Mouse (Mus musculus) heart, postnatal 25 days (tissue): Measurements from ENCODE around the gene Gorasp2. TPM values are rescaled to one million over a fixed set of nuclear protein-coding genes. Genes with fewer than 3 reads are reported as not detected.

ENCODE experiments used
- DNase-seq: peaks from one replicate; pipeline ENCODE4 v3.0.0; 2022; ENCODE audit warnings: low spot score
- intact Hi-C: fragments of 180-260 bp; cut with DNase I; formaldehyde crosslinking; loops from one replicate; pipeline ENCODE4 v1.15.1; 2025
- total RNA-seq, 2 experiments: library from RNA; stranded (reverse); gene quantifications; 2 replicates each; pipeline ENCODE4 v1.2.3; 2021

The Gorasp2 gene
- total RNA-seq, 2 experiments from 2014 or later = 60.8 to 61.5 TPM

- intact Hi-C loops = no loop called here
- DNase-seq = no peak
Observed at GRCm38 (mm10) chr2:70723610-70724243, 62.4 kb downstream of the Gorasp2 start.

GRCm38 (mm10) chr2:70727089-70727488 is 65.7 kb downstream of the Gorasp2 start:
- intact Hi-C loops = no loop called here
- DNase-seq = no peak

DNA sequence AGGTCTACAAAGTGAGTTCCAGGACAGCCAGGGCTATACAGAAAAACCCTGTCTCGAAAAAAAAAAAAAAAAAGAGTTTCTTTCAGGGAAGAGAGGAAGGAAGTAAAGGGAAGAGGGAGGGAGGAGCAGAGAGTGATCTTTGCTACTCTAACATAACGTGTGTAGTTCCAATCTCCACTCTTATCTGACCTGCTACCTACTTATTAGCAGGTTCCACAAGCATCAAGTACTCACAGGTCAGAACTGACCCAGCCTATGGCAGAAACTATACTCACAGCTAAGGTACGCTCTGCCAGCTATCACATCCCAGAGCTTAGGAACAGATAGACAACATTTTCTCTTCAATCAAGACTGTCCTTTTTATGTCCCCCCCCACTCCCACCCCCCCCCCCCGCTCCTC is 74.2 kb downstream of the Gorasp2 start:
- intact Hi-C loops = no loop called here
- DNase-seq = no peak

- DNase-seq = no peak
- intact Hi-C loops = no loop called here
Observed at GRCm38 (mm10) chr2:70736008-70736407, 74.6 kb downstream of the Gorasp2 start.

DNA sequence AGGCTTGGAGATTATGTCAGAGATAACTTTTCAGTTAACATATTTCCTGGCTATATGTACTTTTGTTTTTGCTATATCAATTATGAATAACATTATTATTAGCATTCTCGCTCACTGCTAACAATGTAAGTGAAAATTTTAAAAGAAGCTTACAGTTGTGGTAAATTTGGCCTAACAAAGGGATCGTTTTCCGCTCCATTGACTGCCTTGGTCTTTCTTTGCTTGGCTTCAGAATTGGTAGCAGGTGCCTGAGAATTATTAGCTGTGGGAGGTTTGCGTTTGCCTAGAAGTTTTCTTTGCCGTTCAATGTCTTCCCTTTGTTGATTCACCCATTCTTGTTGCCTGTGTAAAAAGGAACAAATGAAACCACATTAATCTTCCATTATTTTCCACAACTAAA is 80.5 kb downstream of the Gorasp2 start:
- DNase-seq = no peak
- intact Hi-C loops = no loop called here

DNA sequence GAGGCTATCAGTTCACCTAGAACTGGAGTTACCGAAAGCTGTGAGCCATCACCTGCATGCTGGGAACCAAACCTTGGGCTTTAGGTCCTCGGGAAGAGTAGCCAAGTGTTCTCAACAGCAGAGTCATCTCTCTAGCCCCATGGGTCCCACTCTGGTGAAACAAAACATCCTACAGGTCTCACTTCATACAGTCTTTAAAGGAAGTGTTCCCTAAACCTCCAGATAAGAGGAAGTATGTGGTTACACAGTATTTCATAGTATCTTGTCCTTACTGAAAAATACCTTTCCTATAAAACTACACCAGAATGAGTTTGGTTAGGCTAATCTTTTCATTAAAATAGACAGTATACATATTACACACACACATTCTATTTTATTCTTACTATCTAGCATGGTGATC is 81.2 kb downstream of the Gorasp2 start:
- DNase-seq = no peak
- intact Hi-C loops = no loop called here

DNA sequence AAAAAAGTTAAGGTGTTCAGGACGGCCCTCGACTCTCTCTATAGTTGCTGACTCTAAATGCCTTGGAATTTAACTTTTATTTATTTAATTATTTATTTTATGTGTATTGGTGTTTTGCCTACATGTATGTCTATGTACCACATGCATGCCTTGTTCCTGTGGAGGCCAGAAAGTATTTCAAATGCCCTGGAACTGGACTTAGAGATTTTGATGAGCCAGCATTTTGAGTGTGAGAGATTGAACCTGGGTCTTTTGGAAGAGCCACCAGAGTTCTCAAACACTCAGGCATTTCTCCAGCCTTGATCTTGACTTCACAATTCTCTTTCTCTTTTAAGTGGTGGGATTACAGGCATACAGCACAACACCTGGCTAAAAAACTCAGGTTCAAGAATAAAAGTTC is 90.3 kb downstream of the Gorasp2 start:
- DNase-seq = no peak
- intact Hi-C loops = no loop called here

- intact Hi-C loops = no loop called here
- DNase-seq = no peak
Observed at GRCm38 (mm10) chr2:70752149-70752548, 90.8 kb downstream of the Gorasp2 start.

Other genes starting within 250 kb of the Gorasp2 start
- gene Sp5, start 186.7 kb upstream of the Gorasp2 start, total RNA-seq = under 1 TPM in 1 of 2 experiments, not detected in 1; 0.17 TPM
- not detected for gene Erich2, start 152.8 kb upstream of the Gorasp2 start, total RNA-seq
- under 1 TPM; 0.13 to 0.36 TPM for gene Gad1, start 108.5 kb upstream of the Gorasp2 start, total RNA-seq
- gene Gm26558, start 532 bp downstream of the Gorasp2 start, total RNA-seq = not detected
- 10 to 100 TPM; 31.2 to 31.9 TPM for gene Tlk1, start 164.2 kb downstream of the Gorasp2 start, total RNA-seq